Comparison of ENCODE assay signal across 39 mouse cellular contexts in the genomic region with DNA sequence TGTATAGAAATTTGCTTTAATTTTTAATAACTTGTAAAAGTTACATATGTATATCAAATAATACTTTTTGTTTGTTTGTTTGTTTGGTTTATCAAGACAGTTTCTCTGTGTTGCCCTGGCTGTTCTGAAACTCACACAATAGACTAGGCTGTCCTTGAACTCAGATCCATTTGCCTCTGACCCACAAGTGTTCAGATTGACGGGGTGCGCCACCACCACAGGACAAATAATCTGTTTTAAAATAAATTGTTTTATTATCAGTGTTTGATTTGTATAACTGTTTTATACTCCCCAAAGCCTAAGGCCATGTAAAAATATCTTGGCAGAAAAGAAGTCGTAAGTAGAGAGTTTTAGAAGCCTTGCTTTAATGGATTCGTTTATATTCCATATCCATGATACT. TPM values are rescaled to one million over a fixed set of nuclear protein-coding genes. Genes with fewer than 3 reads are reported as not detected.
"Had no signal": no experiment of that assay in that cellular context is flagged by ENCODE, and none has a peak within 500 bp of the region (broad histone marks: within the 10 kb centered on the region; RNA-seq: fewer than 3 reads in every experiment).

No protein-coding gene starts in this region.

- H3K9ac ChIP-seq: embryonic facial prominence, embryonic 12.5 days; embryonic facial prominence, embryonic 13.5 days; embryonic facial prominence, embryonic 15.5 days; forebrain, embryonic 12.5 days; forebrain, embryonic 13.5 days; forebrain, embryonic 15.5 days; forebrain, postnatal 0 days had no signal

- ATAC-seq: forebrain, embryonic 13.5 days; forebrain, embryonic 14.5 days; forebrain, embryonic 15.5 days; forebrain, embryonic 16.5 days; forebrain, postnatal 0 days had no signal

- H3K27ac ChIP-seq: embryonic facial prominence, embryonic 10.5 days; embryonic facial prominence, embryonic 12.5 days; embryonic facial prominence, embryonic 13.5 days; embryonic facial prominence, embryonic 15.5 days; forebrain, embryonic 10.5 days; forebrain, embryonic 12.5 days; forebrain, embryonic 13.5 days; forebrain, embryonic 15.5 days; gastrocnemius, adult 2 months; heart, adult 2 months had no signal

- DNase-seq: cerebellum, adult 2 months; cerebellum, adult 8-10 months; cerebellum, adult 9-10 months; cerebellum, adult 9-11 months; cerebellum, postnatal 10 days; cerebellum, postnatal 14 days; cerebellum, postnatal 25 days; cerebellum, postnatal 36 days; embryo, embryonic 11 days; forebrain, postnatal 0 days; gastrocnemius, adult 2 months; gastrocnemius, postnatal 10 days; gastrocnemius, postnatal 14 days; gastrocnemius, postnatal 25 days; gastrocnemius, postnatal 36 days; heart, adult 2 months had no signal

- H3K4me2 ChIP-seq: embryonic facial prominence, embryonic 12.5 days; embryonic facial prominence, embryonic 13.5 days; embryonic facial prominence, embryonic 15.5 days; forebrain, embryonic 12.5 days; forebrain, embryonic 13.5 days; forebrain, embryonic 15.5 days had no signal

- H3K36me3 ChIP-seq: embryonic facial prominence, embryonic 10.5 days; embryonic facial prominence, embryonic 12.5 days; embryonic facial prominence, embryonic 13.5 days; embryonic facial prominence, embryonic 15.5 days; forebrain, embryonic 10.5 days; forebrain, embryonic 12.5 days; forebrain, embryonic 15.5 days had no signal

- H3K9me3 ChIP-seq: embryonic facial prominence, embryonic 10.5 days; embryonic facial prominence, embryonic 12.5 days; embryonic facial prominence, embryonic 13.5 days; embryonic facial prominence, embryonic 15.5 days; forebrain, embryonic 10.5 days; forebrain, embryonic 12.5 days; forebrain, embryonic 13.5 days; forebrain, embryonic 15.5 days had no signal

- H3K4me3 ChIP-seq: embryonic facial prominence, embryonic 10.5 days; embryonic facial prominence, embryonic 12.5 days; embryonic facial prominence, embryonic 13.5 days; embryonic facial prominence, embryonic 15.5 days; erythroblast, embryonic 14.5 days; forebrain, embryonic 10.5 days; forebrain, embryonic 12.5 days; forebrain, embryonic 13.5 days; forebrain, embryonic 15.5 days; gastrocnemius, adult 2 months; heart, adult 2 months had no signal

- H3K27me3 ChIP-seq: embryonic facial prominence, embryonic 15.5 days; forebrain, embryonic 13.5 days; forebrain, embryonic 15.5 days had no signal

RNA-seq across cellular contexts. Expression of a gene that starts 15.1 kb away (rescaled TPM):
- total RNA-seq: common myeloid progenitor, adult 5-6 weeks; forebrain, postnatal 0 days; gastrocnemius, adult 18-20 months; gastrocnemius, adult 2 months; gastrocnemius, adult 8-10 months; gastrocnemius, postnatal 14 days; gastrocnemius, postnatal 25 days; gastrocnemius, postnatal 36 days; gastrocnemius, postnatal 4 days; granulocyte monocyte progenitor cell, adult 5-6 weeks; heart, adult 2 months; heart, adult 8-10 months had no signal
- polyA plus RNA-seq: cerebellum, adult 2 months; cortical plate, adult 2 months; embryonic facial prominence, embryonic 10.5 days; embryonic facial prominence, embryonic 11.5 days; embryonic facial prominence, embryonic 12.5 days; embryonic facial prominence, embryonic 13.5 days; embryonic facial prominence, embryonic 14.5 days; embryonic facial prominence, embryonic 15.5 days; erythroblast, embryonic 14.5 days; forebrain, embryonic 10.5 days; forebrain, embryonic 11.5 days; forebrain, embryonic 12.5 days; forebrain, embryonic 13.5 days; forebrain, embryonic 14.5 days; forebrain, embryonic 15.5 days; forebrain, embryonic 16.5 days; forebrain, postnatal 0 days; frontal cortex, adult 2 months; gonadal fat pad, adult 2 months; heart, adult 2 months had no signal

RNA-seq across cellular contexts. Expression of a gene that starts 30.5 kb away (rescaled TPM):
- total RNA-seq: forebrain, postnatal 0 days; granulocyte monocyte progenitor cell, adult 5-6 weeks had no signal
- polyA plus RNA-seq: embryonic facial prominence, embryonic 10.5 days; embryonic facial prominence, embryonic 11.5 days; embryonic facial prominence, embryonic 12.5 days; embryonic facial prominence, embryonic 13.5 days; embryonic facial prominence, embryonic 14.5 days; erythroblast, embryonic 14.5 days; forebrain, embryonic 10.5 days; forebrain, embryonic 11.5 days; forebrain, embryonic 12.5 days; forebrain, embryonic 13.5 days; forebrain, embryonic 14.5 days; forebrain, embryonic 15.5 days; forebrain, postnatal 0 days; heart, adult 2 months had no signal
